Mouse (Mus musculus) cerebellum, adult 8-10 months (tissue): ENCODE data around the gene Tenm1.
A peak's percentile ranks its signal among the peaks of the same experiment; 100 is the strongest.

ENCODE experiments used
- DNase-seq: peaks from one replicate; pipeline ENCODE4 v3.0.0; 2022

Tenm1 gene

DNA sequence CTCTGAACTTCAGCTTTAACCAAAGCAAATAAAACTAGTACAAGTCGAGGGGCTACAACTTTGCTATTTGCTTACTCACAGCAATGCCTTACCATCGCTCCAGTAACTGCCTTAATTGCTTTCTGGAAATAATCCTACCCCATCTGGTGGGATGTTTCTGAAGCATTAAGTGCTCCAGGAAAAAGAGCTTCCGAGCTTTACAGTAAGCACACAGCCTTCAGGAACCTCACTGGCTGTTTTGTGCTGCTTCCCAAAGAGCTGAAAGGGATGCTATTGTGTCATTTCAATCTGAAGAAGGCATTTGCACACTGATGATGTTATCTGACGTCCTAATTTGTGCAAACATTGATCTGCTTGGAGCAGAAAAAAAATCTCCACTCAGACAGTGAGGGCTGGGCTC is 647.4 kb downstream of the Tenm1 start:
- DNase-seq, result no peak

GRCm38 (mm10) chrX:42718078-42718785 is 710.7 kb downstream of the Tenm1 start:
- DNase-seq, result no peak

GRCm38 (mm10) chrX:42700291-42700690 is 728.6 kb downstream of the Tenm1 start:
- no peak for DNase-seq

DNA sequence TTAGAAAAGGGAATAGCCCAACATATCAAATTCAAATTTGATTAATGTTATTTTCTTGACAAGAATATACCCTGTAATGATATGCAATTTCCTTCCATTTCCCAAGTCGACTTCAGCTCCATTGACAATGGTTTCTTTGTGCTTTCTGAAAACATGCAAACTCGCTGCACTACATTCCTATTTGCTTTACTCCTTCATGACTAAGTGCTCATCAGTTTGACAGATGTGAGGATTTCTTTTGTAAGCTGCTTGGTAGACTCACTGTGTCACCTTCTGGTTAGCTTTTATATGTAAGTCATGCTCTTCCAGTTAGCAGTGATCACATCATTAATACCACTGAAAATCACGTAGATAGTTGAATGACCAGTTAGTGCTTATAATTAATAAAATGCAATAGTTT is 781.8 kb downstream of the Tenm1 start:
- DNase-seq, result no peak

DNA sequence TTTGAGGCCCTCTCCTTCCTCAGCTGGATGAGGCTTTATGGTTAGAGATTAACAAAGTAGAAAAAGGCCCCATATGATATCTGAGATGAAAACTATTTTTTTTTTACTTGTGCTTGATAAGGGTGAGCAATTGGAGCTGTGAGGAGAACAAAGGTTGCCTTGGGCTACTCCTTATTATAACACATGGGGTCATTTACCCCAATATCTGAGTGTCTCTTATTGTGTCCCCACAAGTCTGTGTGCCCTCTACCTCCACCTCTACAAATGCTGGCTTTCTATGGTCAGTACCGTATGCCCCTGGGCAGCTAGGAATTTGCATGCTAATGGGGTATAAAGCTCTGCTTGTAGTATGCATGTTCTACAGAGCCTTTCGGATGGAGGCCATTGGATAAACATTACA is 848.4 kb downstream of the Tenm1 start:
- DNase-seq, result no peak

- DNase-seq, result no peak
Measured at GRCm38 (mm10) chrX:42558683-42559082, 870.2 kb downstream of the Tenm1 start.

- peak; percentile 68 for DNase-seq
Measured at GRCm38 (mm10) chrX:42557284-42557683, 871.6 kb downstream of the Tenm1 start.

- DNase-seq, result no peak
Measured at GRCm38 (mm10) chrX:42548513-42548912, 880.4 kb downstream of the Tenm1 start.

DNA sequence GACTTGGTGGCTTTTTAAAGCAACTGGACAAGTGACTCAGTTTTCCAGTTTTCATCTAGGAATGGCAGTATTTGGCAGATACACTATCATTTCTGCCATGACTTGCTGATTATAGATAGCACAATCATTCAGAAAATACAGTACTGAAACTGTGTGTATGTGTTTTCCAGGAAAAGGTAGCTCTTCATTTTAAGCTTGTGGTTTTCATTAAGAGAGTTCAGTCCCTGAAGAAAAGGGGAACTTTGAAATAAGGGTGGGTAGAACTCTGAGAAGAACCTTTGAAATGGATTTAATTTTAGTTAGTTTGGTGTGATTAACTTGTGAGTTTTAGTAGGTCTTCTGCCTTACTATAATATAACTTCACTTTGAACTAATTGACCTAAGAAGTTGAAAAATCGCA is 883.9 kb downstream of the Tenm1 start:
- DNase-seq, result no peak

- DNase-seq, result peak; percentile 80
Measured at GRCm38 (mm10) chrX:42540756-42541053, 888.2 kb downstream of the Tenm1 start.

- DNase-seq, result peak; percentile 77
Measured at GRCm38 (mm10) chrX:42540030-42540755, 888.7 kb downstream of the Tenm1 start.

DNA sequence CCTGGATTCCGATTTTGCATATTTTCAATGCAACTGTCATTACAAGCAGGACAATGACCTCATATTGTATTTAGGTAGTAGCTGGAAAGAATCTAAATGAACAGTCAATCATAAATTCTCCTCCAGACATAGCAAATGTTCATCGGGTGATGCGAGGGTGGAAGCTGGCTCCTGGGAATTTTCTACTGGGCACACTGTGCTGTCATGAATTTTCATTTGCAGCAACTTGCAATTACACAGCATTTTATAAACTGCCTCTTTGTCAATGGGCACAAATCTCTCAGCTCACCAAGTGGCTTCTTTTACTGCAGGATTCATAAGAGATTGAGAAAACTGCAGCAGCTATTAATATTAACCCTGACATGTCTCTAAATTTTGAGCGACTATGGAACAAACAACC is 898.2 kb downstream of the Tenm1 start:
- DNase-seq, result no peak

DNA sequence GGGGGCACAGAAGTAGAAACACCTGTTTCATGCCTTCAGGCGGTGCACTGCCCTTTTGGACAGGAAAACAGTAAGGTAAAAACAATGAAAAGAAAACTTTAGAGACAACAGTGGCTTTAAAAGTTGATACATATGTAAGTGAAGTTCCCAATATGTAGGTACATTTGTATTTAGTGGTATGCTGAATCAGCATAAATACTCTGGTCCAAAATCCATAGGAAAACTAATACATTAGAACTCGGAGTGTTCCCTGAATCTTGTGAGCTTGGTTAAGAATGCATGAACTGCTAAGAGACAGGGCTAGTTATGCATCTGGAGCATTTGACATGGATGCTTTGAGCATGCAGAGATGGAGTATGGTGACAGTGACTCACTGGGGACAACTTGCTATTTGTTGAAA is 906.1 kb downstream of the Tenm1 start:
- no peak for DNase-seq

DNA sequence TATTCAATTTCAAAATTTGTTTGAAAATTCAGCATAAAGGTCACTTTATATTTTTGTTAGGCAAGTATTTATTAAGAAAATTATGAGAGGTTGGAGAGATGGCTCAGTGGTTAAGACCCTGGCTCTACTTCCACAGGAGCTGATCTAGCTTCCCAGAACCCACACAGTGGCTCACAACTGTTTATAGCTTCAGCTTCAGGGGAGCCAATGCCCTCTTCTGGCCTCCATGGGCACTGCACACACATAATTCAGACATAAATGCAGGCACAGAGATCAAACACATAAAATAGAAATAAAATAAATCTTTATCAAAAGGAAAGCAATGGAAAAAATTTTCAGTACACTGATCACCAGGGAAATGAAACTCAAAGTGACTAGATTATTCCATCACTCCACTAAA is 916.4 kb downstream of the Tenm1 start:
- no peak for DNase-seq

- DNase-seq, result no peak
Measured at GRCm38 (mm10) chrX:42511105-42511504, 917.8 kb downstream of the Tenm1 start.

DNA sequence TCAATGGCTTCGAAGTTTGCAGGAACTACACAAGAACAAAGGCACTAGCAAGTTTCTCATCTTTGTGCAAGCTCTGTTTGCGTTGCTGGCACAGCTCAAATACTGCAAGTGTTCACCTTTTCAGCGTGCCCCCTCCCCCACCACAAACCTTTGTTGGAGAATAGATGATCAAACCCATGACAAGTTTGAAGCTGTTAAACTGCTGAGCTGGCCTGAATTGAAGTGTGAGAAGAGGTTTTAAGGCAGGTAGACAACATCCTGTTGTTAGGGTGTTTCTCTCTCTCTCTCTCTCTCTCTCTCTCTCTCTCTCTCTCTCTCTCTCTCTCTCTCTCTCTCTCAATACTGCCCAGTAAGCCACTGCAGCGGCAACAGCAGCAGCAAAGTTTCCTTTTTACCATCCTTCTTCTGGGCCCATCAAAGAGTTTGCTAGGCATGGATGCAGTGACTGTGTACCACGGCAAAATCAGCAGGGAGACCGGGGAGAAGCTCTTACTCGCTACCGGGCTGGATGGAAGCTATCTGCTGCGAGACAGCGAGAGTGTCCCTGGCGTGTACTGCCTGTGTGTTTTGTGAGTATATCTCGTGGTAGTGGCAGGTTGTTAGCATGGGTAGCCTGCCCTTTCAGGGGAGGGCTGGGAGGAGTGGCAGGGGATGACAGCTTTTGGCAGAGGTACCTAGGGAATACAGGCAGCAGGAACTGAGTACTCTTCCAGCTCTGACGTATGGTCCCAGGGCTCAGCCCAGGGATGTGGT is 926.5 kb downstream of the Tenm1 start, which contains the start of gene Sh2d1a:
Sh2d1a (plus strand) TSS at position 163 of the 753 bp plus-strand sequence.
- DNase-seq, result no peak

DNA sequence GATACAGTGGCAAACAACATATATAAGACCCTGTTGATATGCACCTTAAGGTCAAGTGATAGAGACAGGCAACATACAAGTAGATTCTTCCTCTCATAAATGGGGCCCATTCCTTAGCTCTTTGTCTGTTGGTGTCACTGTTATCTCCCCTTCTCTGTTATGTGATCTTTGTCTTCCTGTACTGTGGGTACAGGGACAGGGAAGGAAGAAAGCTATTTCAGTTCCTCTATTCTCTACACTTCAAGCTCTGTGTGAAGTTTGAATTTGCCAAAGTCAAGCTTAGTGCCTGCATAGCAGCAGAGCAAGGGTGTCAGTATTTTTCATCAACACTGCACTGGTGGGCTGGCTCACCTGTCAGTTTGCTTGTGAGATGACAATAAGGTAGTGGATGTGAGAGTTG is 928.4 kb downstream of the Tenm1 start:
- no peak for DNase-seq

DNA sequence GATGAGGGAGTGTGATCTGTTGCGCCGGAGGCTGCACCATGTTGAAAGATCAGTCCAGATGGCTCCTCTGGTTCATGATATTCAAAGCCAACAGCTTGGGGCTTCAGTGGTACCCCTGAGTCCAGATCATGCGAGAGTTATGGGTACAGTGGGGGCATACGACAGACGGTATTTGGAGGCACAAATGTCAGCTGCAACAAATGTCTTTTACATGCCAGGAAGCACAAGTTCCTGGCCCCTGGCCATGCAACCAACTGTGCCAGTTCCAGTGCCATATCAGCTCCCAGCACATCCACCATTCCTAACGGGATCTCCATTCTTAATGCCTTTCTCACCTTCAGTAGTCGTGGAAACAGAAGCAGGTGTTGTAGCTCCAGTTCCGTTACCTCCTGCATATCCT is 938.6 kb downstream of the Tenm1 start:
- DNase-seq, result peak; percentile 29

GRCm38 (mm10) chrX:42489446-42489845 is 939.5 kb downstream of the Tenm1 start, which contains the start of gene Tex13c2:
TSS of gene Tex13c2 (plus strand) at chrX:42489691.
- no peak for DNase-seq
